Mouse (Mus musculus): ENCODE measurements around the gene Slc6a21. TPM values are rescaled to one million over a fixed set of nuclear protein-coding genes. Genes with fewer than 3 reads are reported as not detected.
"Not testable (repeated sequence)": the region's sequence is repeated elsewhere in the genome, so short reads cannot be mapped to it uniquely, and the experiment has no call there.

The Slc6a21 gene
- polyA plus RNA-seq, 1 experiment from 2014 or later, result not detected

DNA sequence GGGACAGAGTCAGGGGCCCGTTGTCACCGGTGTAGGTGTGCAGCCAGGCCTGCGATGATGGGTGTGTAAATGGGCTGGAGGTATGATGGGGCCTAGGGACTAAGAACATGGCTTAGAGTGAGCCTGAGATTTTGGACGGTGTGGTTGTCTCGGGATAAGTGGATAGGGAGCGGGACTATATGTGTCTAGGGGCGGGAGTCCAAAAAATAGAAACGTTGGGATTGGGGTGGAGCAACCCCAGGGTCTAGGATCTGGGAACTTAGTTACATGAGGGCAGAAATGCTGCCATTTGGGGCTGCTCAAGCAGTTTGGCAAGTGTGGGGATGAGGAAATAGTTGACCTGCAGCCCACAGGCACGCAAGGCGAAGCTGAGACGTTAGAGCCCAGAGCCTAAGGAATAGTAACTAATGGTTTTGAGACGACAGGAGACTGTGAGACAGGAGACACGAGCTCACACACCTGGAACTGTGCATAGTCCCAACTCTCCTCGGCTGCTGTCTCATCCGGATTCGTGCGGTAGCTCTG, 41.6 kb upstream of the Slc6a21 start:
- Histone ChIP-seq H3K27ac (peak overlapping the region; percentile 68; the same call in 1 of the 2 replicates), H3K36me3 (ENCODE audit: poor library complexity, severe bottlenecking) (peaks cover 23% of the 10 kb centered on the region), H3K9me3 (replicated peaks) (no peaks in the 10 kb centered on the region), H3K4me2 (peak overlapping the region; percentile 49), H3K27me3 (peaks cover 40% of the 10 kb centered on the region), H3K4me3 (peak overlapping the region; percentile 13), H3K4me1 (peaks cover 38% of the 10 kb centered on the region), H3K9ac (peak overlapping the region; percentile 27; the same call in 1 of the 2 replicates)
- WGBS, result 31% methylated on average over 17 of the region's 17 CpGs
- 0 out of 2 replicates have a peak, but pooled peaks have one; percentile 26 for ATAC-seq

GRCm38 (mm10) chr7:45237747-45238699, 39.3 kb upstream of the Slc6a21 start:
- Histone ChIP-seq H3K36me3 (ENCODE audit: poor library complexity, severe bottlenecking) (peaks cover under 1% of the 10 kb centered on the region), H3K27me3 (peaks cover 55% of the 10 kb centered on the region), H3K9ac (no peak overlapping the region), H3K27ac (no peak overlapping the region), H3K9me3 (replicated peaks) (no peaks in the 10 kb centered on the region), H3K4me2 (no peak overlapping the region), H3K4me1 (peaks cover 36% of the 10 kb centered on the region), H3K4me3 (no peak overlapping the region)
- no peak for ATAC-seq
- WGBS, result 73% methylated on average over 17 of the region's 17 CpGs

DNA sequence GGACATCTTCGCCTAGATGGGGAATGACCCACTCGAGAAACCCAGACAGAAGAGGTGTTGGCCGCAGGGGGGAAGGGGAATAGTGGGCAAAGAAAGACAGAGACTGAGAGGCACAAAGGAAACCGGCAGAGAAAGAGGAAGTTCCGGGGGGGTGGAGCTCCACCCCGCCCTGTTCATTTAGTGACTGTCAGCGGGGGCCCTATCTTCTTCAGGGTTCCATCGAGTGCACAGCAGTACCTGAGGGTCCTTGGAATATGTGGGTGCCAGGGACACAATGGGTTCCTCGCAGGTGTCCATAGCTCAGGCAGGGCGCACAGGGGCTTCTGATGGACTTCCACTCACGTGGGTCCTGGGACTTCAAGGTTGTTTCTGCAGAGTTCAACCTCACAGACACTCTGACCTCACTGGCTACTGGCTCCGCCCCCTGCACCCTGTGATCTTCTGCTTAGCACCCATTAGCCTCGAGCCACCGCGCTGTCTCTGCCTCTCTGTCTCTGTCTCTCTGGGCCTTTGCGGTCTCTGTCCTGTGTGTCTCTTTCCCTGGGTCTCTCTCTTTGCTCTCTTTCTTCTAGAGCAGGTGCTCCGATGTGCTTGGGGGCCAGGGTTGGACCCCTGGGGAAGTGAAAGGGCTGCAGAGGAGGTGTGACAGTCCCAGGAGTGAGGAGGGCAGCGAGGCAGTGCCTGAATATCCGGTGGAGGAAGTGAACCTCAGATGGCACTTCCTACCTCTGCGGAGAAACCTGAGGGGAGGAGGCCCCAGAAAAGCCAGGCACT, 38.4 kb upstream of the Slc6a21 start, which contains the start of gene Cd37:
TSS of gene Cd37 (minus strand) at position 393 of the 774 bp plus-strand sequence.
- no peak for ATAC-seq
- Histone ChIP-seq H3K4me3 (no peak within 1 kb of the TSS), H3K4me2 (no peak within 1 kb of the TSS), H3K9me3 (replicated peaks) (no peaks in the 10 kb centered on the region), H3K36me3 (ENCODE audit: poor library complexity, severe bottlenecking) (no peaks in the 10 kb centered on the region), H3K27me3 (peaks cover 56% of the 10 kb centered on the region), H3K4me1 (peaks cover 27% of the 10 kb centered on the region), H3K27ac (no peak within 1 kb of the TSS), H3K9ac (no peak within 1 kb of the TSS)
- 43% methylated on average over 20 of the region's 20 CpGs for WGBS

DNA sequence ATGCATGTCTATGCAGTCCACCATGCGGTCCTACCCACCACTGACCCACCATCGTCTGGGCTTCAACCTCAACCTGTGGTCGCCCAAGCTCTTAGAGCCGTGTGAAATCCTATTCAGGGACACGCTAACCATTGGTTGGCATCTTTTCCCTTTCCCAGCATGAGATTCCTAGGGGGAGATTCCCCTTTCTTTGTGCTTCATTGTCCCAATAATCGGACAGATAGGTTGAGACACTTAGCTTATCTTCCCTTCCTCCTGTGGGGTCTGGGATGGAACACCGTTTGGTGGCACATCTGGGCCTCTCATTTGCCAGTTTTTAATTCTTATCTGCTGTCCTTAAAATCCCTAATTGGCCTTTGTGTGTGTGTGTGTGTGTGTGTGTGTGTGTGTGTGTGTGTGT, 37.2 kb upstream of the Slc6a21 start:
- Histone ChIP-seq H3K27ac (no peak overlapping the region), H3K36me3 (ENCODE audit: poor library complexity, severe bottlenecking) (no peaks in the 10 kb centered on the region), H3K9me3 (replicated peaks) (no peaks in the 10 kb centered on the region), H3K4me2 (peak overlapping the region; percentile 67; the same call in 1 of the 2 replicates), H3K9ac (no peak overlapping the region), H3K27me3 (peaks cover 56% of the 10 kb centered on the region), H3K4me1 (peaks cover 15% of the 10 kb centered on the region), H3K4me3 (no peak overlapping the region)
- WGBS, result 69% methylated on average over 7 of the region's 7 CpGs
- ATAC-seq, result no peak

DNA sequence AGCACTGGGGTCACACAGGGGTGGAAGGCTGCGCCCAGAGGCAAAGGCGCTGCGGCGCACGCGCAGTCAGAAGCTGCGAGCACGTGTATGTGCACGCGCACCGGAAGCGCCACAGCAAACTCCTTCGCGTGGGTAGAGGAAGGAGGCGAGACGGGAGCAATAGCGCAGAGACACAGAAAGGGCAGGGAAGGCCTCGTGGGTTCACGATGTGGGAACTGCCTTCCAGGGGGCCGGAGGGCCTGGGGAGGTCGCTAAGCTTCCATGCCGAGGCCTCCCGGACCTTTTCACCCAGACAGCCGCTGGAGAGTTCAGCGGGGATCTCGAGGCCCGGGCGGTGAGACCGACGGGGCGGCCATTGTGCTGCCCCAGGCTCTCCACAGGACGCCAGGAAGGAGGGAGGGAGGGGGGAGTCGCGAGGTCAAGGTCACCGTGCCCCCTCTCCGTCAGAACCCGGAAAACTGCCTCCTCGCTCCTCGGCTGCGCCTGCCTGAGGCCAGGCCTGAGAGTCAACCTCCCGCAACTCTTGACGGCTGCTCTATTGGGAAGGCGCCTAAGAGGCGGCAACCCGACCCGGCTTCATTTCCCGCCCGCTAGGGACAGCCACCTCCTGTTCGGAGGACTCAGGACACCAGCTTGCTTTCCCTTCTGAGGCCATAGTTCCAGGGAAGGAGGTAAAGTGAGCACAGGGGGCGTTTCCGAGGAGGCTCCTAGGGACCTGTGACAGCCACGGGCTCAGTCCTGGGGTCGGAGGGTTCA, 36.5 kb upstream of the Slc6a21 start, which contains the start of gene Slc6a16:
TSS of gene Slc6a16 (plus strand) at position 453 of the 756 bp plus-strand sequence.
- Histone ChIP-seq H3K9me3 (replicated peaks) (no peaks in the 10 kb centered on the region), H3K4me2 (peak within 1 kb of the TSS; percentile 67), H3K27ac (no peak within 1 kb of the TSS), H3K4me3 (peak within 1 kb of the TSS; percentile 37), H3K9ac (peak within 1 kb of the TSS; percentile 55), H3K36me3 (ENCODE audit: poor library complexity, severe bottlenecking) (no peaks in the 10 kb centered on the region), H3K27me3 (peaks cover 54% of the 10 kb centered on the region), H3K4me1 (peaks cover 8% of the 10 kb centered on the region)
- ATAC-seq, result peak; percentile 67
- 9% methylated on average over 42 of the region's 53 CpGs for WGBS

DNA sequence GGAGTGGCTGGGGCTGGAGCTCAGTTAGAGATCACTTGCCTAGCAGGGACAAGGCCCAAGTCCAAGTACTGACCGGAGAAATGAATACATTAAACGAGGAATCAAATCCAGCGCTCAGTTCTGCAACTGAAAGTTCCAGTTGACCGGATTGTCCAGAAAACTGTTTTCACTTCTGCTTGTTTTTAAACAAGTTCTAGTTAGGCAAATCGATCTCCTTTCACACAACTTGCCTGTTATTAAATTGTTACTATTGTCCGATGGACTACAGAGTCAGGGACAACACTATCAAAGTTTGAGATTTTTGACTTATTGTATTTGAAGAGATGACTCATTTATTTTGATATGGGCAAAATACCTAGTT, 35.9 kb upstream of the Slc6a21 start:
- ATAC-seq, result no peak
- Histone ChIP-seq H3K27ac (no peak overlapping the region), H3K4me3 (peak overlapping the region; percentile 37; the same call in 1 of the 2 replicates), H3K36me3 (ENCODE audit: poor library complexity, severe bottlenecking) (no peaks in the 10 kb centered on the region), H3K4me1 (peaks cover 8% of the 10 kb centered on the region), H3K9me3 (replicated peaks) (no peaks in the 10 kb centered on the region), H3K27me3 (peaks cover 51% of the 10 kb centered on the region), H3K9ac (0 out of 2 replicates have a peak overlapping the region, but pooled peaks have one; percentile 55), H3K4me2 (peak overlapping the region; percentile 67)
- WGBS, result 71% methylated on average over 6 of the region's 6 CpGs

- Histone ChIP-seq H3K4me3 (no peak overlapping the region), H3K9me3 (replicated peaks) (no peaks in the 10 kb centered on the region), H3K9ac (no peak overlapping the region), H3K36me3 (ENCODE audit: poor library complexity, severe bottlenecking) (no peaks in the 10 kb centered on the region), H3K4me1 (no peaks in the 10 kb centered on the region), H3K4me2 (no peak overlapping the region), H3K27me3 (0 out of 2 replicates have a peak, but pooled peaks cover 2% of the 10 kb centered on the region), H3K27ac (no peak overlapping the region)
- WGBS, result 34% methylated on average over 3 of the region's 3 CpGs
- ATAC-seq, result no peak
Measured at GRCm38 (mm10) chr7:45247666-45248065, 29.6 kb upstream of the Slc6a21 start.

- Histone ChIP-seq H3K27ac (no peak overlapping the region), H3K4me2 (no peak overlapping the region), H3K4me3 (no peak overlapping the region), H3K9me3 (replicated peaks) (no peaks in the 10 kb centered on the region), H3K27me3 (no peaks in the 10 kb centered on the region), H3K9ac (no peak overlapping the region), H3K4me1 (no peaks in the 10 kb centered on the region), H3K36me3 (ENCODE audit: poor library complexity, severe bottlenecking) (no peaks in the 10 kb centered on the region)
- WGBS, result 90% methylated on average over 8 of the region's 8 CpGs
- no peak for ATAC-seq
Measured at GRCm38 (mm10) chr7:45253806-45254205, 23.5 kb upstream of the Slc6a21 start.

- not testable (repeated sequence) for H3K4me3 ChIP-seq; H3K4me1 ChIP-seq; H3K4me2 ChIP-seq; ATAC-seq; H3K27ac ChIP-seq; H3K9me3 ChIP-seq (replicated peaks); H3K36me3 ChIP-seq (ENCODE audit: poor library complexity, severe bottlenecking); H3K9ac ChIP-seq; H3K27me3 ChIP-seq
- WGBS, result 84% methylated on average over 6 of the region's 7 CpGs
Measured at GRCm38 (mm10) chr7:45255822-45256221, 21.5 kb upstream of the Slc6a21 start.

DNA sequence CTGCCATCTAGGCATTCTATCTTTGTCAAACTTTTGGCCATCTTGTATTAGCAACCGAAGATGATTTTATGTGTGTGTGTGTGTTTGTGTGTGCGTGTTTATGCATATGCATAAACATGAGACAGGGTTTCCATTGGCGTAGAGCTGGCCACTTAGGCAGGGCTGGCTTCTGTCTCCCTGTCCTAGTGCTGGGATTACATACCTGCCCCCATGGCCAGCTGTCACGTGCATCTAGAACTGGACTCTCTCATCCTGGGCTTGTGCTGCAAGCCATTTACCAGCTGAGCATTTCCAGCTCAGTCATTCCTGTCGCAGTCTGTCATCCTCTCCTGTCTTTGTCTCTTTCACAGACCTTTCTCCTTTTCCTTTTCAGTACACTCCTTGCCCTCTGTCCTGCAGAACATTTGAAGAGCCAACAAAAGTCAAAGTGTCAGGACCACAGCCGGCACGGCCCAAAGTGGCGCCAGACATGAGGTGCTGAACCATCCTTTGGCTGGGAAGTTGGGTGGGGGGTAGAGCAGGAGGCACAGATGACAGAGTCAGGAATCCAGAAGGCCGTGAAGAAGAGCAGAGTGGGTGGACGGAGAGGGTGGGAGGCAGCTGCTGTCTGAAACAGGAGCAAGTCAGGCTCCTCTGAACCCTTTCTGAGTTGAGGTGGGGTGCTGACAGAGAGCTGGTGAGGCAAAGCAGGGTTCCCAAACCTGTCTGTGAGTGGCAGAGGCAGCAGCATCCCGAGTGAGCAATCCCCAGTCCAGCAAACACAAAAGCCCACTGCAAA, 20.1 kb upstream of the Slc6a21 start:
- Histone ChIP-seq H3K9ac (no peak overlapping the region), H3K27ac (no peak overlapping the region), H3K27me3 (peaks cover 5% of the 10 kb centered on the region; the same call in 1 of the 2 replicates), H3K36me3 (ENCODE audit: poor library complexity, severe bottlenecking) (no peaks in the 10 kb centered on the region), H3K4me3 (no peak overlapping the region), H3K4me2 (no peak overlapping the region), H3K9me3 (replicated peaks) (no peaks in the 10 kb centered on the region), H3K4me1 (peaks cover 5% of the 10 kb centered on the region; the same call in 1 of the 2 replicates)
- WGBS, result 69% methylated on average over 11 of the region's 11 CpGs
- ATAC-seq, result no peak

Data from forebrain, embryonic 13.5 days (tissue).